ENCODE assay signal across 25 mouse cellular contexts in the genomic region with DNA sequence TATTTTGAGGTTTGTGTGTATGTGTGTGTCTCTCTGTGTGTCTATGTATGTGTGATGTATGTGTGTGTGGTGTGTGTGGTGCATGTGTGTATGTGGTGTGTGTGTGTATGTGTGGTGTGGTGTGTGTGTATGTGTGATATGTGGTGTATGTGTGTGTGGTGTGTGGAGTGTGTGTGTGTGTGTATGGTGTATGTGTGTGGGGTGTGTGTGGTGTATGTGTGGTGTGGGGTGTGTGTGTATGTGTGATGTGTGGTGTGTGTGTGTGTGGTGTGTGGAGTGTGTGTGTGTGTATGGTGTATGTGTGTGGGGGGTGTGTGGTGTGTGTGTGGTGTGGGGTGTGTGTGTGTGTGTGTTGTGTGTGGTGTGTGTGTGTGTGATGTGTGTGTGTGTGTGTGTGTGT.
A peak's percentile ranks its signal among the peaks of the same experiment; 100 is the strongest.
DNase-seq lines count a peak whose midpoint lies in the region; ATAC-seq and TF ChIP-seq lines count a peak whose summit lies in the region.
"Had no signal": no experiment of that assay in that cellular context is flagged by ENCODE, and none has a peak within 500 bp of the region (broad histone marks: within the 10 kb centered on the region; RNA-seq: fewer than 3 reads in every experiment).

No protein-coding gene starts in this region.

- no peak overlapping the region for H3K4me3 ChIP-seq in embryonic facial prominence, embryonic 11.5 days (ENCODE audit: low read depth, low read length)
- H3K4me3 ChIP-seq in embryonic facial prominence, embryonic 10.5 days, result no peak overlapping the region
- no peak overlapping the region for H3K4me3 ChIP-seq in midbrain, embryonic 11.5 days (ENCODE audit: low read depth, low read length)
- H3K4me3 ChIP-seq in midbrain, embryonic 15.5 days, result no peak overlapping the region
- H3K4me3 ChIP-seq in stomach, embryonic 14.5 days (ENCODE audit: low read depth, low read length), result no peak overlapping the region
- no peak overlapping the region for H3K4me3 ChIP-seq in stomach, postnatal 0 days (ENCODE audit: low read depth, low read length)
- H3K4me3 ChIP-seq: embryonic facial prominence, embryonic 12.5 days; forebrain, embryonic 13.5 days; forebrain, embryonic 15.5 days had no signal

- TF ChIP-seq EP300 in stomach, postnatal 0 days (optimal IDR thresholded peaks at IDR 0.05), result no peak

- DNase-seq in embryonic facial prominence, embryonic 11.5 days (ENCODE audit: low spot score), result no peak
- no peak for DNase-seq in embryonic facial prominence, embryonic 10.5 days (ENCODE audit: low spot score)
- peak; percentile 33 for DNase-seq in midbrain, embryonic 11.5 days (ENCODE audit: low spot score, missing footprints)
- DNase-seq in stomach, postnatal 0 days (ENCODE audit: low spot score), result no peak
- DNase-seq in right cerebral cortex, postnatal 14 days, result no peak
- DNase-seq: adrenal gland, adult 8-10 months; adrenal gland, postnatal 14 days; adrenal gland, postnatal 36 days; B cell, adult 2 months; cerebellum, adult 11-12 months; cerebellum, adult 2 months; cerebellum, adult 9-10 months; cerebellum, postnatal 10 days; cerebellum, postnatal 25 days; forebrain, postnatal 0 days had no signal

- no peaks in the 10 kb centered on the region for H3K9me3 ChIP-seq in embryonic facial prominence, embryonic 11.5 days (replicated peaks; ENCODE audit: control insufficient read depth, low read length)
- no peaks in the 10 kb centered on the region for H3K9me3 ChIP-seq in embryonic facial prominence, embryonic 10.5 days
- no peaks in the 10 kb centered on the region for H3K9me3 ChIP-seq in midbrain, embryonic 11.5 days (ENCODE audit: control insufficient read depth, low read length)
- no peaks in the 10 kb centered on the region for H3K9me3 ChIP-seq in midbrain, embryonic 15.5 days
- H3K9me3 ChIP-seq in stomach, embryonic 14.5 days (ENCODE audit: control insufficient read depth, low read depth, low read length), result no peaks in the 10 kb centered on the region
- no peaks in the 10 kb centered on the region for H3K9me3 ChIP-seq in stomach, postnatal 0 days (ENCODE audit: control insufficient read depth, low read length)
- H3K9me3 ChIP-seq: embryonic facial prominence, embryonic 12.5 days; forebrain, embryonic 15.5 days; G1E had no signal

- no peaks in the 10 kb centered on the region for H3K36me3 ChIP-seq in embryonic facial prominence, embryonic 11.5 days (replicated peaks; ENCODE audit: control insufficient read depth, insufficient read depth, low read depth, low read length)
- H3K36me3 ChIP-seq in embryonic facial prominence, embryonic 10.5 days (replicated peaks), result no peaks in the 10 kb centered on the region
- H3K36me3 ChIP-seq in midbrain, embryonic 11.5 days (ENCODE audit: control insufficient read depth, insufficient read depth, low read length), result no peaks in the 10 kb centered on the region
- no peaks in the 10 kb centered on the region for H3K36me3 ChIP-seq in midbrain, embryonic 15.5 days (replicated peaks)
- H3K36me3 ChIP-seq in stomach, embryonic 14.5 days (ENCODE audit: control insufficient read depth, insufficient read depth, low read length), result no peaks in the 10 kb centered on the region
- no peaks in the 10 kb centered on the region for H3K36me3 ChIP-seq in stomach, postnatal 0 days (ENCODE audit: control insufficient read depth, insufficient read depth, low read length)
- H3K36me3 ChIP-seq: embryonic facial prominence, embryonic 12.5 days; forebrain, embryonic 15.5 days; G1E had no signal

- no peak for TF ChIP-seq CTCF in stomach, postnatal 0 days (IDR thresholded peaks at IDR 0.05; ENCODE audit: low read depth)

- no peak overlapping the region for H3K9ac ChIP-seq in embryonic facial prominence, embryonic 11.5 days (replicated peaks; ENCODE audit: low read length)
- no peak overlapping the region for H3K9ac ChIP-seq in midbrain, embryonic 11.5 days (ENCODE audit: low read length)
- H3K9ac ChIP-seq in midbrain, embryonic 15.5 days, result no peak overlapping the region
- H3K9ac ChIP-seq in stomach, embryonic 14.5 days (replicated peaks; ENCODE audit: low read depth, low read length), result no peak overlapping the region
- no peak overlapping the region for H3K9ac ChIP-seq in stomach, postnatal 0 days (ENCODE audit: low read length)
- H3K9ac ChIP-seq: embryonic facial prominence, embryonic 12.5 days; forebrain, embryonic 13.5 days; forebrain, embryonic 15.5 days; forebrain, postnatal 0 days had no signal

- H3K4me2 ChIP-seq in embryonic facial prominence, embryonic 11.5 days (ENCODE audit: low read depth, low read length), result no peak overlapping the region
- H3K4me2 ChIP-seq in midbrain, embryonic 11.5 days, result no peak overlapping the region
- H3K4me2 ChIP-seq in midbrain, embryonic 15.5 days, result no peak overlapping the region
- no peak overlapping the region for H3K4me2 ChIP-seq in stomach, embryonic 14.5 days (replicated peaks; ENCODE audit: low read depth, low read length)
- H3K4me2 ChIP-seq in stomach, postnatal 0 days (replicated peaks; ENCODE audit: low read depth), result no peak overlapping the region
- H3K4me2 ChIP-seq: embryonic facial prominence, embryonic 12.5 days; forebrain, embryonic 13.5 days; forebrain, embryonic 15.5 days had no signal

- H3K27me3 ChIP-seq in embryonic facial prominence, embryonic 11.5 days (ENCODE audit: control insufficient read depth, insufficient read depth, low read length), result no peaks in the 10 kb centered on the region
- H3K27me3 ChIP-seq in embryonic facial prominence, embryonic 10.5 days (replicated peaks; ENCODE audit: low read depth, poor library complexity, severe bottlenecking), result no peaks in the 10 kb centered on the region
- no peaks in the 10 kb centered on the region for H3K27me3 ChIP-seq in midbrain, embryonic 11.5 days (ENCODE audit: control insufficient read depth, insufficient read depth, low read length)
- 0 out of 2 replicates have a peak, but pooled peaks cover 1% of the 10 kb centered on the region for H3K27me3 ChIP-seq in midbrain, embryonic 15.5 days (replicated peaks)
- no peaks in the 10 kb centered on the region for H3K27me3 ChIP-seq in stomach, embryonic 14.5 days (ENCODE audit: control insufficient read depth, insufficient read depth, low read length)
- H3K27me3 ChIP-seq in stomach, postnatal 0 days (ENCODE audit: control insufficient read depth, insufficient read depth, low read length), result no peaks in the 10 kb centered on the region
- H3K27me3 ChIP-seq: CH12.LX; embryonic facial prominence, embryonic 12.5 days; forebrain, embryonic 13.5 days; forebrain, embryonic 15.5 days had no signal

- ATAC-seq in embryonic facial prominence, embryonic 11.5 days (replicated peaks; ENCODE audit: insufficient number of reproducible peaks, low FRiP score, low TSS enrichment, low read depth), result peak; percentile 65; the same call in 1 of the 2 replicates
- ATAC-seq in midbrain, embryonic 11.5 days (ENCODE audit: low FRiP score), result no peak
- no peak for ATAC-seq in midbrain, embryonic 15.5 days (replicated peaks)
- ATAC-seq in stomach, embryonic 14.5 days (ENCODE audit: insufficient number of reproducible peaks, insufficient read depth, low FRiP score, low read depth), result 0 out of 2 replicates have a peak, but pooled peaks have one; percentile 42
- no peak for ATAC-seq in stomach, postnatal 0 days (ENCODE audit: low FRiP score, low TSS enrichment)
- ATAC-seq: activated CD4-positive, CD25-positive, alpha-beta regulatory T cell, adult 4 months; CD4-positive, CD25-positive, alpha-beta regulatory T cell, adult 4 months; forebrain, embryonic 13.5 days; forebrain, embryonic 15.5 days; forebrain, postnatal 0 days; Patski had no signal

- H3K27ac ChIP-seq in embryonic facial prominence, embryonic 11.5 days (replicated peaks; ENCODE audit: low read depth, low read length), result no peak overlapping the region
- no peak overlapping the region for H3K27ac ChIP-seq in embryonic facial prominence, embryonic 10.5 days (replicated peaks)
- no peak overlapping the region for H3K27ac ChIP-seq in midbrain, embryonic 11.5 days (ENCODE audit: low read depth, low read length)
- no peak overlapping the region for H3K27ac ChIP-seq in midbrain, embryonic 15.5 days
- H3K27ac ChIP-seq in stomach, embryonic 14.5 days (ENCODE audit: low read length), result no peak overlapping the region
- H3K27ac ChIP-seq in stomach, postnatal 0 days (replicated peaks), result no peak overlapping the region
- H3K27ac ChIP-seq: embryonic facial prominence, embryonic 12.5 days; forebrain, embryonic 13.5 days; forebrain, embryonic 15.5 days had no signal

- no peaks in the 10 kb centered on the region for H3K4me1 ChIP-seq in embryonic facial prominence, embryonic 11.5 days (ENCODE audit: control insufficient read depth, insufficient read depth, low read length)
- H3K4me1 ChIP-seq in embryonic facial prominence, embryonic 10.5 days, result peaks cover 11% of the 10 kb centered on the region
- H3K4me1 ChIP-seq in midbrain, embryonic 11.5 days (ENCODE audit: control insufficient read depth, insufficient read depth, low read length), result no peaks in the 10 kb centered on the region
- peaks cover 3% of the 10 kb centered on the region; the same call in 1 of the 2 replicates for H3K4me1 ChIP-seq in midbrain, embryonic 15.5 days
- no peaks in the 10 kb centered on the region for H3K4me1 ChIP-seq in stomach, embryonic 14.5 days (ENCODE audit: control insufficient read depth, insufficient read depth, low read length)
- no peaks in the 10 kb centered on the region for H3K4me1 ChIP-seq in stomach, postnatal 0 days (replicated peaks; ENCODE audit: control insufficient read depth, insufficient read depth)

Comparison
In these comparisons a context has a peak if more than half of its experiments do, and no peak if none do; other contexts are left out.
1. ATAC-seq: peak in embryonic facial prominence, embryonic 11.5 days (single experiment) and stomach, embryonic 14.5 days (single experiment); none in midbrain, embryonic 11.5 days (single experiment), midbrain, embryonic 15.5 days (single experiment) and stomach, postnatal 0 days (single experiment).